Mouse (Mus musculus) olfactory bulb, adult 2 months (tissue): ENCODE results near the gene Crb2.

Source experiments
- CTCF ChIP-seq: fragments of 200-500 bp; IDR thresholded peaks from 2 replicates; pipeline ENCODE4 v1.5.1; 2012; ENCODE audit warnings: low read depth, mild to moderate bottlenecking, low read length, moderate library complexity; ENCODE audit not compliant: insufficient read depth
- POLR2A ChIP-seq: fragments of 200-500 bp; IDR thresholded peaks from 2 replicates; pipeline ENCODE4 v1.6.1; 2012; ENCODE audit warnings: mild to moderate bottlenecking, low read depth, low read length, moderate library complexity; ENCODE audit not compliant: insufficient read depth

DNA sequence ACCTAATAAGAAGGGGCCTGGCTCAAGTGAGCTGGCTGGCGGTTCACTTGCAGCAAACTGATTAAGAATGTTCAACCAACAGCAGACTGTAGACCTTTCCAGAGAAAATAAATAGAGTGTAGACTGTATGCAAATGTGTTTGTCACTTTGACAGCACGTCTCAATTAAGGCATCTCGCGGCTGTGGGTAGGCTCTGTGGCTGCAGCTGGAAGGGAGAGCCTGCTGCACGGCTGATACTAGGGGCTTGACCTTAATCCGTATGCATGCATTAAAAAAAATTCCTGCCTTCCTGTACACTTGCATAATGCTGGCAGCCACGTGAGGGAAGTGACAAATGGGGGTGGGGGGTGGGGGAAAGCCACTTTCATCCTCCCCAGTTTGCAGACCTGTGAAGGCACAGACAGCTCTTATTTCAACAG, 66.1 kb downstream of the Crb2 start:
- TF ChIP-seq CTCF (no peak), POLR2A (no peak)
